Mouse (Mus musculus) forebrain, embryonic 11.5 days (tissue): ENCODE measurements around the gene Pard3. TPM values are rescaled to one million over a fixed set of nuclear protein-coding genes. Genes with fewer than 3 reads are reported as not detected.

Experiments
- ATAC-seq: fragments of 200-750 bp; cut with Nextera tagmentation; replicated peaks from 2 replicates; pipeline ENCODE4 v1.8.0; 2017; ENCODE audit warnings: moderate TSS enrichment; ENCODE audit not compliant: low FRiP score
- DNase-seq: peaks from one replicate; pipeline ENCODE4 v3.0.0-alpha.2; 2017; ENCODE audit warnings: low spot score
- H3K27ac ChIP-seq: fragments of 300-500 bp; sonication (generic); 2 replicates; pipeline ENCODE4 v1.5.1; 2014; ENCODE audit warnings: low read depth, low read length
- H3K27me3 ChIP-seq: fragments of 300-500 bp; sonication (generic); 2 replicates; pipeline ENCODE4 v1.6.1; 2014; ENCODE audit warnings: mild to moderate bottlenecking, low read length, mixed read lengths; ENCODE audit not compliant: control insufficient read depth, insufficient read depth
- H3K36me3 ChIP-seq: fragments of 300-500 bp; sonication (generic); 2 replicates; pipeline ENCODE4 v1.6.1; 2014; ENCODE audit warnings: mild to moderate bottlenecking, low read length, moderate library complexity, mixed read lengths; ENCODE audit not compliant: control insufficient read depth, insufficient read depth
- H3K4me1 ChIP-seq: fragments of 300-500 bp; sonication (generic); replicated peaks from 2 replicates; pipeline ENCODE4 v1.6.1; 2014; ENCODE audit warnings: low read length, mixed read lengths; ENCODE audit not compliant: control insufficient read depth, insufficient read depth
- H3K4me2 ChIP-seq: fragments of 300-500 bp; sonication (generic); 2 replicates; pipeline ENCODE4 v1.6.1; 2014; ENCODE audit warnings: low read depth, mild to moderate bottlenecking, low read length, moderate library complexity, mixed read lengths; ENCODE audit not compliant: severe bottlenecking
- H3K4me3 ChIP-seq: fragments of 300-500 bp; sonication (generic); 2 replicates; pipeline ENCODE4 v1.5.1; 2014; ENCODE audit warnings: low read depth, low read length
- H3K9ac ChIP-seq: fragments of 300-500 bp; sonication (generic); 2 replicates; pipeline ENCODE4 v1.6.1; 2014; ENCODE audit warnings: low read length
- H3K9me3 ChIP-seq: fragments of 300-500 bp; sonication (generic); 2 replicates; pipeline ENCODE4 v1.6.1; 2016; ENCODE audit warnings: low read length, mixed read lengths; ENCODE audit not compliant: control insufficient read depth
- WGBS: fragments of 180-500 bp; shearing (Covaris S2); extraction: QIAGEN DNeasy Blood & Tissue Kit; methylation state at CpG from one replicate; pipeline ENCODE4 v1.1.7; 2014; 5-methylcytosine and 5-hydroxymethylcytosine counted together
- polyA plus RNA-seq: library from polyadenylated mRNA; unstranded; fragments of >200 nt; fragmentation: Nextera tagmentation; extraction: Ambion mirVana; gene quantifications from 2 replicates; pipeline ENCODE4 v1.2.1, GENCODE M21; 2014

The Pard3 gene
- polyA plus RNA-seq, 1 experiment from 2014 or later: 39.8 TPM

GRCm38 (mm10) chr8:127622137-127622536, 558.4 kb downstream of the Pard3 start:
- no peak for ATAC-seq
- no peaks in the 10 kb centered on the region for H3K36me3 ChIP-seq
- no peak for DNase-seq

GRCm38 (mm10) chr8:127638232-127639087, 574.8 kb downstream of the Pard3 start:
- no peak for DNase-seq
- H3K4me2 ChIP-seq: no peak overlapping the region
- 93% methylated on average over 9 of the region's 9 CpGs for WGBS

More at GRCm38 (mm10) chr8:127622137-127622536, 558.4 kb downstream of the Pard3 start:
- H3K4me2 ChIP-seq: no peak overlapping the region
- no peaks in the 10 kb centered on the region for H3K9me3 ChIP-seq
- H3K9ac ChIP-seq: no peak overlapping the region
- no peaks in the 10 kb centered on the region for H3K4me1 ChIP-seq
- no peak overlapping the region for H3K4me3 ChIP-seq
- WGBS: 84% methylated on average over 3 of the region's 3 CpGs
- H3K27ac ChIP-seq: no peak overlapping the region
- H3K27me3 ChIP-seq: no peaks in the 10 kb centered on the region

GRCm38 (mm10) chr8:127639088-127639453, 575.4 kb downstream of the Pard3 start:
- Histone ChIP-seq H3K9ac (no peak overlapping the region), H3K36me3 (no peaks in the 10 kb centered on the region), H3K27ac (no peak overlapping the region), H3K4me1 (no peaks in the 10 kb centered on the region), H3K9me3 (no peaks in the 10 kb centered on the region), H3K4me3 (no peak overlapping the region), H3K27me3 (no peaks in the 10 kb centered on the region), H3K4me2 (no peak overlapping the region)
- 93% methylated on average over 4 of the region's 4 CpGs for WGBS
- ATAC-seq (no peak), DNase-seq (no peak)

More at GRCm38 (mm10) chr8:127638232-127639087, 574.8 kb downstream of the Pard3 start:
- ATAC-seq: no peak
- Histone ChIP-seq H3K27ac (no peak overlapping the region), H3K4me1 (no peaks in the 10 kb centered on the region), H3K36me3 (no peaks in the 10 kb centered on the region), H3K27me3 (no peaks in the 10 kb centered on the region), H3K9me3 (no peaks in the 10 kb centered on the region), H3K4me3 (no peak overlapping the region), H3K9ac (no peak overlapping the region)

- Histone ChIP-seq H3K27me3 (no peaks in the 10 kb centered on the region), H3K9ac (no peak overlapping the region), H3K4me2 (no peak overlapping the region), H3K36me3 (no peaks in the 10 kb centered on the region), H3K4me1 (no peaks in the 10 kb centered on the region), H3K4me3 (no peak overlapping the region), H3K9me3 (no peaks in the 10 kb centered on the region), H3K27ac (no peak overlapping the region)
- DNase-seq (no peak), ATAC-seq (no peak)
- WGBS: 93% methylated on average over 3 of the region's 3 CpGs
Measured at GRCm38 (mm10) chr8:127655559-127655958, 591.9 kb downstream of the Pard3 start.

Other genes starting within 250 kb of the Pard3 start
- 219 and 231 TPM in 2 replicates for gene Tomm20, start 118.0 kb upstream of the Pard3 start, polyA plus RNA-seq
- gene Rbm34, start 92.8 kb upstream of the Pard3 start, polyA plus RNA-seq: 29.8 and 31.1 TPM in 2 replicates